Comparison of ENCODE assay signal across 14 mouse cellular contexts in genomic region chr1:37098094-37098555, GRCm38 (mm10).
DNase-seq lines count a peak whose midpoint lies in the region; ATAC-seq and TF ChIP-seq lines count a peak whose summit lies in the region.
"Had no signal": no experiment of that assay in that cellular context is flagged by ENCODE, and none has a peak within 500 bp of the region (broad histone marks: within the 10 kb centered on the region; RNA-seq: fewer than 3 reads in every experiment).

No protein-coding gene starts in this region.

- peaks cover 5% of the 10 kb centered on the region for H3K4me1 ChIP-seq in forebrain, embryonic 11.5 days (replicated peaks; ENCODE audit: control insufficient read depth, insufficient read depth, low read length)
- peaks cover 12% of the 10 kb centered on the region for H3K4me1 ChIP-seq in hindbrain, embryonic 15.5 days (replicated peaks)
- peaks cover 8% of the 10 kb centered on the region; the same call in 1 of the 2 replicates for H3K4me1 ChIP-seq in midbrain, embryonic 16.5 days (ENCODE audit: control insufficient read depth, insufficient read depth, low read length)
- H3K4me1 ChIP-seq: liver, embryonic 13.5 days had no signal

- no peak for DNase-seq in layer of hippocampus, adult 2 months (ENCODE audit: low spot score in 2 of 2)
- DNase-seq in layer of hippocampus, postnatal 14 days (ENCODE audit: low spot score in 2 of 2), result no peak
- peak; percentile 58 for DNase-seq in forebrain, embryonic 11.5 days (ENCODE audit: low spot score)
- DNase-seq in heart, postnatal 10 days, result no peak
- no peak for DNase-seq in right cerebral cortex, postnatal 10 days (ENCODE audit: low spot score in 2 of 2)
- DNase-seq: adrenal gland, postnatal 10 days; cerebellum, adult 18-20 months; heart, adult 11 months; kidney, postnatal 4 days; liver, embryonic 13.5 days; thymus, postnatal 14 days had no signal

- H3K4me2 ChIP-seq in forebrain, embryonic 11.5 days (ENCODE audit: low read depth, low read length, severe bottlenecking), result 0 out of 2 replicates have a peak overlapping the region, but pooled peaks have one; percentile 8
- H3K4me2 ChIP-seq in hindbrain, embryonic 15.5 days, result no peak overlapping the region
- no peak overlapping the region for H3K4me2 ChIP-seq in midbrain, embryonic 16.5 days (ENCODE audit: low read length)
- H3K4me2 ChIP-seq: liver, embryonic 13.5 days had no signal

- 92% methylated on average over 4 of the region's 4 CpGs for WGBS in forebrain, embryonic 11.5 days
- WGBS in hindbrain, embryonic 15.5 days, result 74% methylated on average over 4 of the region's 4 CpGs
- 93% methylated on average over 4 of the region's 4 CpGs for WGBS in midbrain, embryonic 16.5 days

- H3K9ac ChIP-seq in forebrain, embryonic 11.5 days (ENCODE audit: low read length), result peak overlapping the region; percentile 10; the same call in 1 of the 2 replicates
- H3K9ac ChIP-seq in hindbrain, embryonic 15.5 days, result no peak overlapping the region
- H3K9ac ChIP-seq in midbrain, embryonic 16.5 days (ENCODE audit: low read depth, low read length), result no peak overlapping the region
- H3K9ac ChIP-seq: liver, embryonic 13.5 days had no signal

- H3K9me3 ChIP-seq in forebrain, embryonic 11.5 days (ENCODE audit: control insufficient read depth, low read length), result no peaks in the 10 kb centered on the region
- no peaks in the 10 kb centered on the region for H3K9me3 ChIP-seq in hindbrain, embryonic 15.5 days
- no peaks in the 10 kb centered on the region for H3K9me3 ChIP-seq in midbrain, embryonic 16.5 days (replicated peaks; ENCODE audit: control insufficient read depth, low read length, poor library complexity, severe bottlenecking)

- H3K27ac ChIP-seq in layer of hippocampus, adult 2 months, result peak overlapping the region; percentile 72
- H3K27ac ChIP-seq in forebrain, embryonic 11.5 days (ENCODE audit: low read depth, low read length), result peak overlapping the region; percentile 89
- peak overlapping the region; percentile 70 for H3K27ac ChIP-seq in hindbrain, embryonic 15.5 days (replicated peaks)
- H3K27ac ChIP-seq in midbrain, embryonic 16.5 days (ENCODE audit: low read length), result peak overlapping the region; percentile 71
- H3K27ac ChIP-seq: liver, embryonic 13.5 days had no signal

- ATAC-seq in forebrain, embryonic 11.5 days (replicated peaks; ENCODE audit: low FRiP score), result no peak
- peak; percentile 29; the same call in 1 of the 2 replicates for ATAC-seq in hindbrain, embryonic 15.5 days (ENCODE audit: low FRiP score, low read depth)
- ATAC-seq in midbrain, embryonic 16.5 days, result peak; percentile 18; the same call in 1 of the 2 replicates
- ATAC-seq in frontal cortex, adult (ENCODE audit: low TSS enrichment), result no peak

- no peak overlapping the region for H3K4me3 ChIP-seq in layer of hippocampus, adult 2 months
- H3K4me3 ChIP-seq in forebrain, embryonic 11.5 days (ENCODE audit: low read depth, low read length), result no peak overlapping the region
- H3K4me3 ChIP-seq in hindbrain, embryonic 15.5 days, result no peak overlapping the region
- no peak overlapping the region for H3K4me3 ChIP-seq in midbrain, embryonic 16.5 days (ENCODE audit: low read depth, low read length)
- H3K4me3 ChIP-seq: liver, embryonic 13.5 days had no signal

- intact Hi-C loops in heart, postnatal 10 days (cut with DNase I), result no loop called here

- no peaks in the 10 kb centered on the region for H3K36me3 ChIP-seq in forebrain, embryonic 11.5 days (ENCODE audit: control insufficient read depth, insufficient read depth, low read length)
- H3K36me3 ChIP-seq in hindbrain, embryonic 15.5 days, result no peaks in the 10 kb centered on the region
- no peaks in the 10 kb centered on the region for H3K36me3 ChIP-seq in midbrain, embryonic 16.5 days (ENCODE audit: control insufficient read depth, insufficient read depth, low read length)
- H3K36me3 ChIP-seq: liver, embryonic 13.5 days had no signal

- no peaks in the 10 kb centered on the region for H3K27me3 ChIP-seq in forebrain, embryonic 11.5 days (ENCODE audit: control insufficient read depth, insufficient read depth, low read length)
- no peaks in the 10 kb centered on the region for H3K27me3 ChIP-seq in hindbrain, embryonic 15.5 days
- no peaks in the 10 kb centered on the region for H3K27me3 ChIP-seq in midbrain, embryonic 16.5 days (ENCODE audit: control insufficient read depth, insufficient read depth, low read depth, low read length)
- H3K27me3 ChIP-seq: liver, embryonic 13.5 days had no signal

- TF ChIP-seq CTCF in layer of hippocampus, adult 2 months (conservative IDR thresholded peaks at IDR 0.05), result no peak

Comparison
In these comparisons a context has a peak if more than half of its experiments do, and no peak if none do; other contexts are left out.
1. ATAC-seq: peak in hindbrain, embryonic 15.5 days (single experiment) and midbrain, embryonic 16.5 days (single experiment); none in forebrain, embryonic 11.5 days (single experiment) and frontal cortex, adult (single experiment).
2. Peak in every context shown above with its lines, with median percentiles within 50 percentile points of each other: H3K27ac ChIP-seq.